Mouse (Mus musculus) liver, embryonic 14.5 days (tissue): ENCODE measurements around the gene Lad1.

Experiments
- CTCF ChIP-seq: IDR thresholded peaks from 2 replicates; pipeline ENCODE4 v1.5.1; 2016; ENCODE audit warnings: antibody characterized with exemption, low read depth, control low read depth
- EP300 ChIP-seq: IDR thresholded peaks from 2 replicates; pipeline ENCODE4 v1.6.1; 2016; ENCODE audit warnings: antibody characterized with exemption, low read depth

- TF ChIP-seq CTCF (no peak), EP300 (no peak)
Observed at GRCm38 (mm10) chr1:135844481-135844880, 26.1 kb downstream of the Lad1 start.
